Mouse (Mus musculus) ovary, postnatal 36 days (tissue): ENCODE data around the gene Arhgap1.
"Not testable (repeated sequence)": the region's sequence is repeated elsewhere in the genome, so short reads cannot be mapped to it uniquely, and the experiment has no call there.

ENCODE experiments used
- DNase-seq: peaks from one replicate; pipeline ENCODE4 v3.0.0; 2022; ENCODE audit warnings: low spot score, mixed read lengths

Arhgap1 gene

DNA sequence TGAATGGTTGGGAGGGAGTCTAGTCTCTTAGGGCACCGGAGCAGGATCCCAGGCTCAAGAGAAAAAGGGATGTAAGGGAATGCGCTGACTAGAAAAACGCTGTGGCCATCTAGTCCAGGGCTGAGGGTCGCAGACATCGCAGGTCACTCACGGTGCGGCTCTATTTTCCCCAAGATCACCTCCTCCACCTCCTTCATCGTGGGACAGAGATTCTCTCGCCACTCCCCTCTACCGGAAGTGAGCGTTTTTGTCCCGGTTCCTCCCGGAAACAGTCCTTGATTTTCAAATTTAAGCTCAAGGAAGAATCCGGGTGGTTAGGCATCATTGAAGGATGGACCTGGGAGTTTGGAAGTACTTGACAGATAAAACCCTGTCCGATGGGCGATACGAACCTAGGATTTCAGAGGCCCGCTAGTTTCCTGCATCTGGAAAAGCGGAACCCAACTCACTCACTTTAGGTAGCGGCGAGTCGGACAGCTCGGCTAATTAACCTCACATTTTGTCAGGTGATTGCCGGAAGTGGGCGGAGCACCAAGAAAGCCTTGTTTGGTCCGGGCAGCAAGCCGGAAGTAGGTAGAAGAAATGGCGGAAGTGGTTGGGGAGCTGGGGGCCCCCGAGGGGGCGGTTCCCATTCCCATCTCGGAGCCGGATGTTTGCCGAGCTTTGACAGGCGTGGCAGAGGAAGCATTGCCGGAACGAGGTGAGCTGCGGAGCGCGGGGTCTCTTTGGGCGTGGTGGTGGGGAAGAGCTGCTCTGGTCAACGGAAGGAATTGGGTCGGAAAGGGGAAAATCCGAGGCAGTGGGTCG is at the start of gene Arhgap1, which contains the start of gene Zfp408:
Gene Arhgap1, plus strand, starts transcription at position 308 of the 807 bp plus-strand sequence.
Gene Zfp408, minus strand, starts transcription at position 239 of the 807 bp plus-strand sequence.
- peak; percentile 94 for DNase-seq

DNA sequence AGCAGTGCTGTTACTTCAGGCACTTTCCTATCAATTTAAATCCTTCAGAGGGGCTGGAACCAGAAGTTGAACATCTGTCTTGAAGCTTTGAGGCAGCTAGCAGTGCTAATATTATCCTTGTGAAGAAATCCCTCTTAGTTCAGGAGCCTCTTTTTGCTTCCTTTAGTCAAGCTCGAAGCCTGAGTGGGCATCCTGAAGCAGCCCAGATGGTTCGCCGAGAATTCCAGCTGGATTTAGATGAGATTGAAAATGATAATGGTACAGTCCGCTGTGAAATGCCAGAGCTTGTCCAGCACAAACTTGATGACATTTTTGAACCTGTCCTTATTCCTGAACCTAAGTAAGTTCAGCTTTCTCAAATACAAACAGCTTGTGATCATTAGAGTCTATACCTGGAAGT is 49.2 kb upstream of the Arhgap1 start:
- DNase-seq, result no peak

DNA sequence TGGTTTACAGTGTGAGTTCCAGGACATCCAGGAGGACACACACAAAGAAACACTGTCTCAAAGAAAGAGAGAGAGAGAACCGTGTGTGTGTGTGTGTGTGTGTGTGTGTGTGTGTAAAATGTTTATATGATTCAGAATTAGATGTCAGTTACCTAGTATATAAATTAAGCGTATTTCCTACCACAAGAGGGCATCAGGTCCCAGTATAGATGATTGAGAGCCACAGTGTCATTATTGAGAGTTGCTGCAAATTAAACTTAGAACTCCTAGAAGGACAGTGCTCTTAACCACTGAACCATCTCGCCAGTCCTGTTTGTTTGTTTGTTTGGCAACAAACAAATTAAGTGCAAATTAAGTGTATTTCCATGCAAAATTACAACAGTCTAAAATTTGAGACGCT is 47.3 kb upstream of the Arhgap1 start:
- no peak for DNase-seq

DNA sequence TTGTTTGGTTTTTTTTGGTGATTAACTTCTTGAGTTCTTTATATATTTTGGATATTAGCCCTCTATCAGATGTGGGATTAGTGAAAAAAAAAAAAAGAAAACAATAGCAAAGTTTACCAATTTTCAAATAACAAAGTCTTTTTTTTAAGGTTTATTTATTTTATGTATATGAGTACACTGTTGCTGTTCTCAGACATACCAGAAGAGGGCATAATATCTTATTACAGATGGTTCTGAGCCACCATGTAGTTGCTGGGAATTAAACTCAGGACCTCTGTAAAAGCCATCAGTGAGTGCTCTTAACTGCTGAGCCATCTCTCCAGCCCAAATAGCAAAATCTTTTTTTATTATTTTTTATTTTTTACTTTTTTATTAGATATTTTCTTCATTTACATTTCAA is 40.3 kb upstream of the Arhgap1 start:
- not testable (repeated sequence) for DNase-seq

DNA sequence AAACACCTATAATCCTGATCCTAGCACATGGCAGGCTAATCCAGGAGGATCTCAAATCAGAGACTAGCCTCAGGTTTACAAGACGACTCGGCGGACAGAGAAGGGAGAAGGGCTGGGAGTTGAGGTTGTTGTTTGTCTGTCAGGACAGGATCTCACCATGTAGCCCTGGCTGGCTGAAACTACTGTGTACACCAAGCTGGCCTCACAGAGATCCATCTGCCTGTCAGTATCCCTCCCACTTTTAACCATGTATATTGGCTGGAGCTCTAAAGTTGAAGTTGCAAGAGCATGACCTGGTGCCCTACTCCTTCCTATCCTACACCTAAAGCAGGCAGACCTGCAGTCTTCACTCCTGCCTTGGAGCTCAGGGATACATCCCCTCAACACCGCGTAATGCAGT is 27.3 kb upstream of the Arhgap1 start:
- no peak for DNase-seq

DNA sequence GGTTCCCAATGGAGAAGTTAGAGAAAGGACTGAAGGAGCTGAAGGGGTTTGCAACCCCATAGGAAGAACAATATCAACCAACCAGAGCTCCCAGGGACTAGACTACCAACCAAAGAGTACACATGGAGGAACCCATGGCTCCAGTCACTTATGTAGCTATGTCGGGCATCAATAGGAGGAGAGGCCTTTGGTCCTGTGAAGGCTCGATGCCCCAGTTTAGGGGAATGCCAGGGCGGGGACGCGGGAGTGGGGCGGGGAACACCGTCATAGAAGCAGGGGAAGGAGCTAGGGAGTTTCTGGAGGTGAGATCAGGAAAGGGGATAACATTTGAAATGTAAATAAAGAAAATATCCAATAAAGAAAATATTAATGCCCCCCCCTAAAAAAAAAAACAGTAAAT is 26.3 kb upstream of the Arhgap1 start:
- DNase-seq, result not testable (repeated sequence)

DNA sequence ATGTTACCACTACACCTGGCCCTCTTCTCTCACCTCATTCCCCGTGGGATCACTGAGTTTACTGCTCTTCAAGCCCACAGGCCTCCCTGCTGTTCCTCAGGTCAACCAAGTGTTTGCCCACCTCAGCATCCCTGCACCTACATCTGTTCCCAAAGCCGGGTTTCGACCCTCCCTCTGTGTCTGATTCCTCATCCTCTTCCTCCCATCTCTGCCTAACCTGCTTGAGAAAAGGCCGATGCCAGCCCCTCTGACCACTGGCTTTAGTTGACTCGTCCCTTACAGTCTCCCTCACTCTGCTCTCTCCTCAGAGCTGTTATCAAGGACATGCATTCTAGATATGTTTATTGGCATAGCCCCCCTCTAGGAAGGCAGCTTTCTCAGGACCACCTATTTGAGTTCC is 22.2 kb upstream of the Arhgap1 start:
- DNase-seq, result no peak

DNA sequence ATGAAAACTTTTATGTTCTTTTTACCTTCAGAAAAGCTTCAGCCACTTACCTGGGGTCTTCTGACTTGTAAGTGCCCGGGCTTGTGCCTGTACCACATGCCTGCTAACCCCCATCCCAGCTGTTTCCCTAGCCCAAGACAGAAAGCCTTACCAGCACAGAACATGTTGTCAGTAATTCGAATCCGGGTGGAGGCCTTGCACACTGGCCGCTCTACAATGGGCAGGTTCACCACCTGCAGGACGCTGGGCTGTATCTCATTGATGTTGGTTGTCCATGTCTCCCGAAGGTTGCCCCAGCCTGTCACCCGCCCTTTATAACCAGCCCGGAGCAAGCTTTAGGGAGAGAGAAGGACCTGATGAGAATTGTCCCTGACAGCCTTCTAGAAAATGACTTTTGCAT is 21.5 kb upstream of the Arhgap1 start:
- no peak for DNase-seq

DNA sequence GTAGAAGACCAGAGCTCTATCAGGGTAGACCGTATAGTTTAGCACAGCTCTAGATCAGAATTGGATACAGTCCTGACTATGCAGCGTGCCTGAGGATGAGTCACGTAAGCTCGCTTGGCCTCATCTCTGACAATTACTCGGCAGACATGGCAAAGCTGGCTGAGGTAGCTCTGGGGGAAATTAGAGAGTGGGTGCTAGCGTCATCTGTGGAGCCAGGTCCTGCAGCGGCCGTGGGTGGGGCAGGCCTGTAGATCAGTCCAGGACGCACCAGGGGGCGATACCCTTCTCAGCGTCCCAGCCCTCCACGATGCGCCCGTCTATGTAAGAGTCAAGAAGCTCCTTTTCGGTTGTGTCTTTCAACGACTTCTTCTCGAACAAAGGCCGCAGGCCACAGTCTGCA is 20.0 kb upstream of the Arhgap1 start:
- no peak for DNase-seq

DNA sequence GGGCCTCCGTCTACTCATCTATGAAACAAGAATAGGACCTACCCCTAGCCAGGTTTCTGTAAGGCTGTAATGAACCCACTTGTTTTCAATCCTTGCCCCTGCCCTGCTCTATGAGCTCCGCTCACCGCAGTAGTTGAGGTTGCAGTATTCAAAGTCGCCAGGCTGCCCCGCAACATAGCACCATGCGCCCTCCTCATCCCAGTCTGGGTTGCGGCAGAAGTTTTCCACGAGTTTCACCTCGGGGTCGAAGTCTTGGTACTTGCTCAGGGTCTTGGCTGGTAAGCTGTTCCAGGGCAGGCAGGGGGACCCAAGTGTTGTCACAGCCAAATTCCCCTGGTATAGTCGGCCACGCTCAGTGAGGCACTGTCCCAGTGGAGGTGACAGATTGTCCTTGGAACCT is 19.3 kb upstream of the Arhgap1 start:
- DNase-seq, result no peak

DNA sequence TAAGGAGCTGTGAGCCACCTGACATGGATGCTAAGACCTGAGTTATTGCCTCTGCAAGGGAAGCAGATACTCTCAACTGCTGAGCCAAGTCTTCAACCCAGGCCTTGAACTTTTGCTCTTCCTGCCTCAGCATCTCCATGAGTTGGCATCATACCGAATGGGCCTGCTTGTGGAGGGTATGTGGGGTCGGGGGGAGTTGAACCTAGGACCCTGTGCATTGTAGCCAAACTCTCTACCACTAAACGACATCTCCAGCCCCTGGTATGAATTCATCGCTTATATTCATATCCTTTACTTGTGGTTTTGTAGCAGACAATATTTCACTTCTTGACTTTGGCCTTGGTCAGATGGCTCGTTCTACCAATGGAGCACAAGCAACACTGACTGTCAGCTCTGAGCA is 17.8 kb upstream of the Arhgap1 start:
- DNase-seq, result no peak

DNA sequence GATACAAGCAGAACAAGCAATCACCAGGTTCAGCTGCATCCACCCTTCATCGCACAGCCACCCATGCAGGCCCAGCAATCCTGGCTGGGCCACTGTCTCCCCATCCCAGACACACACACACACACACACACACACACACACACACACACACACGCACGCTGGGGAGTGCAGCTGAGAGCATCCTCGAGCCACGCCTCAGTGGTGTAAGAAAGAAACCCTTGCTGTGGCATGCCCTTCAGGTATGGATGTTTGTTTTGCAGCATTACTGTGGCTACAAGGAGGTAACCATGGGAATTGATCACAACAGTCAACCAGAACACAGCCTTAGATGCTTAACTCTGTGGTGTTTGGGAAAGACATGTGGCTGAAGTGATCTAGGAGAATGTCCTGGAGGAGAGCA is 17.3 kb upstream of the Arhgap1 start:
- no peak for DNase-seq

DNA sequence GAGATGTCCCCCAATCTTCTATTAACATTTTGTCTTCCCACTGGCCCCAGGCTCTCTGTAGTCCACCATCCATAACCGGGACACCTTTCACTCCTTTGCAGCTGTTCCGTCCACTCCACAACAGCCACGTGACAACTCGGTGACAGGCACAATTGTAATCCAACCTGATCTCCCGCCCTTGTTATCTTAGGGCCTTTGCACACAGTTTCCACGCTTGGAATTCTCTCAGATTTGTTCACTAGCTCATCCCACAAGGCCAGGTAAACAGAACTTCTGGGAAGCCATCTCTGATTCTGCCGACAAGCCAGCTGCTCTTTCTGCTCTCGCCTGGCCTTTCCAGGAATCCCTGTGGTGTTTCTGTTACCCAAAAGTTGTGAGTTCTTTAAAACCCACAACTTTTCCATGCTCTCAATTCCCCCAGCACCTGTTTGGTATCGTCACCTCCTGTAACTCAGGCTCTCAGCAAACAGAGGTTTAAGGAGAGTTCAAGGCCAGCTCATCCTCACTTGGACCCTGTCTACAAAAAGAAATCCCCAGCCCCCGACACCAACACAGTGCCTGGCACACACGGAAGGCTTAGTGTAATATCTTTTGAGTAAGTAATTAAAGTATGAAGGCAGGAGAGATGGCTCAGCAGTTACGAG is 16.2 kb upstream of the Arhgap1 start:
- no peak for DNase-seq

DNA sequence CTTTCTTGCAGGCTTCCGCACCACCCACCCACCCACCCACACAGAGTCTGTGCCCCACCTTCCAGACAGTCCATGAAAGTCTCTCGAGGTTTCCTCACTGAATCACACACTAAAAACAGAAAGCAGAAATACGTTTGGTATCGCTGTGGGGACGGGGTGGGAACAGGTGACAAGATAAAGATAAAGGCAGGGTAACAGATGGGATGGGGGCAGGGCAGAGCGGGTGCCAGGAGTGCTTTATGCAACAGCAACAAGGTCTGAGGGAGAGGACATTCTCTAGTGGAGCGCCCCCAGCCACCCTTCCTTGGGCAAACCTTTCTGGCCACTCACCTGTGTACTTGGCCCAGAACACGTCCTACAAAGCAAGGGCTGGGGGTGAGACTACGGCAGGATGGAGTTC is 14.8 kb upstream of the Arhgap1 start:
- DNase-seq, result no peak

DNA sequence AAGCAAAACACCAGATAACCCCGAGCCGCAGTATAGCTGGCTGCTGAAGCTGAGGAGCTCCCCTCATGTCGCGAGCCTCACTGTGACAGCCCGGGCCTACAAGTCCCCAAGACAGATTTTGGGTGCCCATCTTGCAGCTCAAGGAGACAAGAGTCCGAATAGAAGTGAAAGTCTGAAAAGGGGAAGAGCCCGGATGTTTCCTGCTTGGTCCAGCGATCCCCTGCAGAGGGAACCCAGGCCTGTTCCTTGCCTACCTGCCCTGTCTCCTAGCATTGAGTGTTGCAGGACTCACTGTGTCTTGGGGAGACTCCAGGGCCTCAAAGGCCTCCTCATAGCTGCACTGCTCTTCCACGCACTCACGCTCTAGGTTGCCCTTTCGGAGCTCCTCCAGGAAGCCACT is 14.2 kb upstream of the Arhgap1 start:
- no peak for DNase-seq

DNA sequence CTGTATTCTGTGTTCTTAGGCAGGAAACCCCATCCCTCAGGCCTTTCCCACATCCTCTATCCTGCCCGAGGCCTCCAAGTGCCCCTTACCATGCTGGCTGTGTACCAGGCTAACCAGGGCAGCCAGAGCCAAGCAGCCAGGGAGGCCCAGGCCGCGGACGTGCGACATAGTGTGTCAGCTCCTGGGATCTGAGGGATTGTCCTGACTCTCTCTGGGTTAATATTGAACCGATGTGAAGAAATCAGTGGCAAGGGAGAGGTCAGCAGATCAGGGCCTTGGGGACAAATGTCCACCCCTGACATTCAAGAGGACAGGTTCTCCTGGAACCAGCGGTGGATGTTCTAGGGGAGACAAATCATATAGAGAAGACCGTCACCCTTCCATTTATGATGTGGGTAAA is 13.4 kb upstream of the Arhgap1 start, which contains the start of gene F2:
Gene F2, minus strand, starts transcription at position 186 of the 400 bp plus-strand sequence.
- no peak for DNase-seq

DNA sequence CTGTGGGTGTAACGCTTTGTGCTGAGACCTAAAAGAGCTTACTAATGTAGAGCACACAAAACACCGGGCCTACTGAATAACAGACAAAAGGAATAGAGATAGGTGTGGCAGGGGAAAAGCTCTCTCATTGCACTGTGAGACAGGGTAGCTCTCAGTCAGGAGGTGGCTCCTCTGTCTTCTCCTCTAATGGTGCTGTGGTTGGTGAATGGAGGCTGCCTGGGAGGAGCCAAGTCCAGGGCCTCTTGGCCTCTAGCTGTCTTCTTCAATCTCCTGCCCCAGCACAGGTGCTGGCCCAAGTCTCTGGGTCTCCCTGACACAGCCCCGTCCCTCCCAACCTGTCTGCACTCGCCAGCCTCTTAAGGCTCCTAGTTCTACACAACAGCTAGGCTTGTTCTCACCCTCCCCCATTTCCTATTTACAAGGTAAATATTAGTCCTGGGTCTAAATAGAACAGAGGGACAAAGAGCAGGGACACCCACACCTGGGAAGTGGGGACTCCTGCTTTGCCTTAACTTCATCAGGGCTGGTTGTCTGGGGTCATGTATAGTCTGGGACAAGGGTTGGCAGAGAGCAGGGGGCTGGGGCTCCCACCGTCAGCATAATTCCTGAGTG is 12.8 kb upstream of the Arhgap1 start:
- no peak for DNase-seq

DNA sequence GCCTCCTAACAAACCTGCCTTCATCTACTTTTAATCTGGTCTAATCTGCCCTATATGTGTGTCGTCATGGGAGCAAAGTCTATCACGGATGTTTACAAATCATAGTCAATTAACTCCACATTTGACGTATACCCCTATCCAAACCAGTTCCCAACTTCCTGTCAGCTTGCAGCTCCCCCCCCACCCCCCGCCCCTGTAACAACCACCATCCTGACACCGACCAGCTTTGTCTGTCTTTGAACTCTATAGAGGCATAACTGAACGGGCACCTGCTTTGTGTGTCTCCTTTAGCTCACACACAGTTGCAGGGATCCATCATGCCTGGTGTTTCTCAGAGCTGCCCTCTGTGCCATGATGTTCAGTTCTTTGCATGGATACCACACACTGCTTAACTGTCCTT is 10.7 kb upstream of the Arhgap1 start:
- no peak for DNase-seq

DNA sequence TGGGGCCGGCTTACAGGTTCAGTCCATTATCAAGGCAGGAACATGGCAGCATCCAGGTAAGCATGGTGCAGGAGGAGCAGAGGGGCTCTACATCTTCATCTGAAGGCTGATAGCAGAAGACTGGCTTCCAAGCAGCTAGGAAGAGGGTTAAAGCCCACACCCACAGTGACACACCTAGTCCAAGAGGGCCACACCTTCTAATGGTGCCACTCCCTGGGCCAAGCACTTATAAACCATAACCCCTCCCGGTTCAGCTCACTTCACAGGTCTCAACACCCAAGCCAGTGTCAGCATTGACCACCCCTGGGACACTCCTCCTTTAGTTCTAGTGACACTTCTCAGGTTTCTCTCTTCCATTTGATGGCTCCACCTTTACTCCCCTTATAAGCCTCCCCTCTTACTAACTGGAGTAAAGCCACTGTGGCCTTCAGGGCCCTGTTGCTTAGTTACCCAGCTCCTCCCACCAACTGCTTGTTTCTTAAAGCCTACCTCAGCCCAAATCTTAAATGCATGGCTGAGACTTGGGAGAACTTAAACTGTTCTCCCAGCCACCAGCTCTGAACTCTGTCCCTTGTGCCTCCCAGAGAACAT is 6.7 kb upstream of the Arhgap1 start:
- DNase-seq, result no peak

DNA sequence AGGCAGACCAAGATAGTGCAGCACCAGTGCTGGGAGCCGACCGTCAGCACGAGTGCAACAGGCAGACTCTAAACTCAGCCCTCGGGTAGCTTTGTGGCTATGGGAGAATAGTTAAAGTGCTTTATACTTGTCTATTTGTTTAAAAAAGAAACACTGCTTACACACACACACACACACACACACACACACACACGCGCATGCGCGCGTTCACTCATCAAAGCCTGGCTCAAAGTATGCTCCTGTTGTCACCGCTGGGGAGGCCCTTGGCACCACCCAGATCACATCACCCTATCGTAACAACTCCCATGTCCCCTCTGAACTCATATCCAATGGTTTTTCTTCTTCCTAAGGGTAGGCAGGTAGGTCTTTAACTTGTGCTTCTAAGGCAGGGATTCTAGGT is 5.6 kb upstream of the Arhgap1 start:
- no peak for DNase-seq

DNA sequence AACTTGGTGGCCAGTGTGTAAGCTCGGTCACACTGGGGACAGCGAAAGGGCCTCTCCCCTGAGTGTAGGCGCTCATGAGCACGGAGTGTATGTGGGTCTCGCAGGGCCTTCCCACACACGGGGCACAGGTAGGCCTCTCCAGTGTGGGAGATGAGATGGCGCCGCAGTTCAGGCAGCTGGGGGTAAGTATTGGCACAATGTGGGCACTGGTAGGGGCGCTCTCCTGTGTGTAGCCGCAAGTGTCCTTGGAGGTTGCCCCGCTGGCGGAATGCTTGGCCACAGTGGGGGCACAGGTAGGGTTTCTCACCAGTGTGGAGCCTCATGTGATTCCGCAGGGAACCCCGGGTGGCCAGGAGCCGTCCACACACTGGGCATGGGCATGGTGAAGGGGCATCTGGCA is 4.3 kb upstream of the Arhgap1 start:
- no peak for DNase-seq

DNA sequence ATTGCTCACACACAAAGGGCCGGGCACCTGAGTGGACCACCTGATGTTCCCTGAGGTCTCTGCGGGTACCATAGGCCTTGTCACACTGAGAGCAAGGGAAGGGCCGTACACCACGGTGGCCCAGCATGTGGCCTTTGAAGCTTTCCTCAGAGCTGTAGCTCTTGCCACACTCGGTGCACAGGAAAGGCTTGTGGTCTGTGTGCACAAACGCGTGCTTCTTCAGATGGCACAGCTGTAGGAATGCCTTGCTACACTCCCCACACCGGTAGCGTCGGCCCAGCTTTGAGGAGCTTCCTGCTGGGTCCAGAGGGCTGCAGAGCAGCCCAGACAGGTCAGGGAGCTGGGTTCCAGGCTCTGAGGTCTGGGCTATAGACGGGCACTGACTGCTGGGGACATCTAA is 3.8 kb upstream of the Arhgap1 start:
- no peak for DNase-seq

DNA sequence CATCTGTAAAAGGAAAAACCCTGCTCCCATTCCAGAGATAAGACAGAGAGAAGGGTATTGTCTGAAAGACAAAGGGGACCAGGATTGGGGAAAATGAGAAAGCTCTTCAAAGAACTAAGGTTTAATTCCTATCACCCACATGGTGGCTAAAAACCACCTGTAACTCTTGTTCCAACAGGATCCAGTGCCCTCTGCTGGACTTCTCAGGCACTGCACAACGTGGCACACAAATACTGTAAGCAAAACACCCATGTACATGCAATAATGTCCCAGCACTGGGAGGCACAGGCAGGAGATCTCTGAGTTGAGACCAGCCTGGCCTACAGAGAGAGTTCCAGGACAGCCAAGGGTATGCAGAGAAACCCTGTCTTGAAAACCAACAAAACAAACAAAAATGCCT is 2.9 kb upstream of the Arhgap1 start:
- no peak for DNase-seq
